Mouse (Mus musculus): ENCODE measurements around the gene Gpc6. TPM values are rescaled to one million over a fixed set of nuclear protein-coding genes. Genes with fewer than 3 reads are reported as not detected.

Gpc6 gene
- polyA plus RNA-seq, 1 experiment from 2014 or later: 14.5 TPM

GRCm38 (mm10) chr14:117391412-117391811 lies 466.3 kb downstream of the Gpc6 start:
- Histone ChIP-seq H3K4me1 (ENCODE audit: control insufficient read depth in 2 of 2, insufficient read depth in 2 of 2, low read length in 2 of 2) (no peaks in the 10 kb centered on the region), H3K4me2 (ENCODE audit: low read length) (no peak overlapping the region), H3K36me3 (ENCODE audit: control insufficient read depth, insufficient read depth, low read length) (no peaks in the 10 kb centered on the region), H3K9me3 (ENCODE audit: control insufficient read depth, low read length) (no peaks in the 10 kb centered on the region), H3K27me3 (ENCODE audit: control insufficient read depth, insufficient read depth, low read length) (no peaks in the 10 kb centered on the region), H3K27ac (replicated peaks in 1 of 2; ENCODE audit: control insufficient read depth in 1 of 2, insufficient read depth in 1 of 2, low read depth in 2 of 2, low read length in 2 of 2) (no peak overlapping the region), H3K4me3 (ENCODE audit: control insufficient read depth in 1 of 2, insufficient read depth in 1 of 2, low read depth in 1 of 2, low read length in 2 of 2) (no peak overlapping the region), H3K9ac (ENCODE audit: low read length) (no peak overlapping the region)
- 63% methylated on average over 4 of the region's 4 CpGs for WGBS
- ATAC-seq (ENCODE audit: insufficient number of reproducible peaks, insufficient read depth, low FRiP score, low read depth): no peak

- Histone ChIP-seq H3K9me3 (ENCODE audit: control insufficient read depth, low read length) (no peaks in the 10 kb centered on the region), H3K4me2 (ENCODE audit: low read length) (no peak overlapping the region), H3K4me1 (ENCODE audit: control insufficient read depth in 2 of 2, insufficient read depth in 2 of 2, low read length in 2 of 2) (no peaks in the 10 kb centered on the region), H3K27me3 (ENCODE audit: control insufficient read depth, insufficient read depth, low read length) (no peaks in the 10 kb centered on the region), H3K27ac (replicated peaks in 1 of 2; ENCODE audit: control insufficient read depth in 1 of 2, insufficient read depth in 1 of 2, low read depth in 2 of 2, low read length in 2 of 2) (no peak overlapping the region), H3K9ac (ENCODE audit: low read length) (no peak overlapping the region), H3K4me3 (ENCODE audit: control insufficient read depth in 1 of 2, insufficient read depth in 1 of 2, low read depth in 1 of 2, low read length in 2 of 2) (no peak overlapping the region), H3K36me3 (ENCODE audit: control insufficient read depth, insufficient read depth, low read length) (no peaks in the 10 kb centered on the region)
- WGBS: 59% methylated on average over 3 of the region's 3 CpGs
- no peak for ATAC-seq (ENCODE audit: insufficient number of reproducible peaks, insufficient read depth, low FRiP score, low read depth)
Measured at GRCm38 (mm10) chr14:117397165-117397564, 472.1 kb downstream of the Gpc6 start.

- no peak overlapping the region for H3K4me3 ChIP-seq (ENCODE audit: control insufficient read depth in 1 of 2, insufficient read depth in 1 of 2, low read depth in 1 of 2, low read length in 2 of 2)
- H3K27ac ChIP-seq (replicated peaks in 1 of 2; ENCODE audit: control insufficient read depth in 1 of 2, insufficient read depth in 1 of 2, low read depth in 2 of 2, low read length in 2 of 2): no peak overlapping the region
- no peaks in the 10 kb centered on the region for H3K9me3 ChIP-seq (ENCODE audit: control insufficient read depth, low read length)
- H3K9ac ChIP-seq (ENCODE audit: low read length): no peak overlapping the region
- H3K4me2 ChIP-seq (ENCODE audit: low read length): no peak overlapping the region
- H3K36me3 ChIP-seq (ENCODE audit: control insufficient read depth, insufficient read depth, low read length): no peaks in the 10 kb centered on the region
- H3K4me1 ChIP-seq (ENCODE audit: control insufficient read depth in 2 of 2, insufficient read depth in 2 of 2, low read length in 2 of 2): no peaks in the 10 kb centered on the region
- H3K27me3 ChIP-seq (ENCODE audit: control insufficient read depth, insufficient read depth, low read length): no peaks in the 10 kb centered on the region
- WGBS: 76% methylated on average over 9 of the region's 9 CpGs
- no peak for ATAC-seq (ENCODE audit: insufficient number of reproducible peaks, insufficient read depth, low FRiP score, low read depth)
Measured at GRCm38 (mm10) chr14:117407824-117408524, 482.9 kb downstream of the Gpc6 start.

- no peaks in the 10 kb centered on the region for H3K9me3 ChIP-seq (ENCODE audit: control insufficient read depth, low read length)
- H3K4me2 ChIP-seq (ENCODE audit: low read length): no peak overlapping the region
- H3K9ac ChIP-seq (ENCODE audit: low read length): no peak overlapping the region
- ATAC-seq (ENCODE audit: insufficient number of reproducible peaks, insufficient read depth, low FRiP score, low read depth): no peak
- H3K4me3 ChIP-seq (ENCODE audit: control insufficient read depth in 1 of 2, insufficient read depth in 1 of 2, low read depth in 1 of 2, low read length in 2 of 2): no peak overlapping the region
- 85% methylated on average over 3 of the region's 3 CpGs for WGBS
- no peak overlapping the region for H3K27ac ChIP-seq (replicated peaks in 1 of 2; ENCODE audit: control insufficient read depth in 1 of 2, insufficient read depth in 1 of 2, low read depth in 2 of 2, low read length in 2 of 2)
- H3K4me1 ChIP-seq (ENCODE audit: control insufficient read depth in 2 of 2, insufficient read depth in 2 of 2, low read length in 2 of 2): no peaks in the 10 kb centered on the region
- no peaks in the 10 kb centered on the region for H3K27me3 ChIP-seq (ENCODE audit: control insufficient read depth, insufficient read depth, low read length)
- no peaks in the 10 kb centered on the region for H3K36me3 ChIP-seq (ENCODE audit: control insufficient read depth, insufficient read depth, low read length)
Measured at GRCm38 (mm10) chr14:117408525-117408835, 483.4 kb downstream of the Gpc6 start.

GRCm38 (mm10) chr14:117409778-117410177 lies 484.7 kb downstream of the Gpc6 start:
- Histone ChIP-seq H3K4me3 (ENCODE audit: control insufficient read depth in 1 of 2, insufficient read depth in 1 of 2, low read depth in 1 of 2, low read length in 2 of 2) (no peak overlapping the region), H3K27ac (replicated peaks in 1 of 2; ENCODE audit: control insufficient read depth in 1 of 2, insufficient read depth in 1 of 2, low read depth in 2 of 2, low read length in 2 of 2) (no peak overlapping the region), H3K27me3 (ENCODE audit: control insufficient read depth, insufficient read depth, low read length) (no peaks in the 10 kb centered on the region), H3K36me3 (ENCODE audit: control insufficient read depth, insufficient read depth, low read length) (no peaks in the 10 kb centered on the region), H3K4me1 (ENCODE audit: control insufficient read depth in 2 of 2, insufficient read depth in 2 of 2, low read length in 2 of 2) (no peaks in the 10 kb centered on the region), H3K4me2 (ENCODE audit: low read length) (no peak overlapping the region), H3K9ac (ENCODE audit: low read length) (no peak overlapping the region), H3K9me3 (ENCODE audit: control insufficient read depth, low read length) (no peaks in the 10 kb centered on the region)
- ATAC-seq (ENCODE audit: insufficient number of reproducible peaks, insufficient read depth, low FRiP score, low read depth): no peak
- WGBS: 70% methylated on average over 2 of the region's 2 CpGs

- no peaks in the 10 kb centered on the region for H3K9me3 ChIP-seq (ENCODE audit: control insufficient read depth, low read length)
- no peaks in the 10 kb centered on the region for H3K4me1 ChIP-seq (ENCODE audit: control insufficient read depth in 2 of 2, insufficient read depth in 2 of 2, low read length in 2 of 2)
- H3K4me2 ChIP-seq (ENCODE audit: low read length): no peak overlapping the region
- no peaks in the 10 kb centered on the region for H3K36me3 ChIP-seq (ENCODE audit: control insufficient read depth, insufficient read depth, low read length)
- H3K27ac ChIP-seq (replicated peaks in 1 of 2; ENCODE audit: control insufficient read depth in 1 of 2, insufficient read depth in 1 of 2, low read depth in 2 of 2, low read length in 2 of 2): no peak overlapping the region
- no peak for ATAC-seq (ENCODE audit: insufficient number of reproducible peaks, insufficient read depth, low FRiP score, low read depth)
- H3K9ac ChIP-seq (ENCODE audit: low read length): no peak overlapping the region
- H3K4me3 ChIP-seq (ENCODE audit: control insufficient read depth in 1 of 2, insufficient read depth in 1 of 2, low read depth in 1 of 2, low read length in 2 of 2): no peak overlapping the region
- H3K27me3 ChIP-seq (ENCODE audit: control insufficient read depth, insufficient read depth, low read length): no peaks in the 10 kb centered on the region
- 98% methylated on average over 2 of the region's 2 CpGs for WGBS
Measured at GRCm38 (mm10) chr14:117410511-117410910, 485.4 kb downstream of the Gpc6 start.

- H3K36me3 ChIP-seq (ENCODE audit: control insufficient read depth, insufficient read depth, low read length): no peaks in the 10 kb centered on the region
- no peak for ATAC-seq (ENCODE audit: insufficient number of reproducible peaks, insufficient read depth, low FRiP score, low read depth)
Measured at GRCm38 (mm10) chr14:117415045-117415444, 489.9 kb downstream of the Gpc6 start.

GRCm38 (mm10) chr14:117419561-117420218 lies 494.6 kb downstream of the Gpc6 start:
- Histone ChIP-seq H3K27me3 (ENCODE audit: control insufficient read depth, insufficient read depth, low read length) (no peaks in the 10 kb centered on the region), H3K27ac (replicated peaks in 1 of 2; ENCODE audit: control insufficient read depth in 1 of 2, insufficient read depth in 1 of 2, low read depth in 2 of 2, low read length in 2 of 2) (no peak overlapping the region), H3K4me3 (ENCODE audit: control insufficient read depth in 1 of 2, insufficient read depth in 1 of 2, low read depth in 1 of 2, low read length in 2 of 2) (no peak overlapping the region), H3K9me3 (ENCODE audit: control insufficient read depth, low read length) (no peaks in the 10 kb centered on the region), H3K9ac (ENCODE audit: low read length) (no peak overlapping the region), H3K4me2 (ENCODE audit: low read length) (no peak overlapping the region), H3K36me3 (ENCODE audit: control insufficient read depth, insufficient read depth, low read length) (no peaks in the 10 kb centered on the region), H3K4me1 (ENCODE audit: control insufficient read depth in 2 of 2, insufficient read depth in 2 of 2, low read length in 2 of 2) (no peaks in the 10 kb centered on the region)
- no peak for ATAC-seq (ENCODE audit: insufficient number of reproducible peaks, insufficient read depth, low FRiP score, low read depth)
- 80% methylated on average over 6 of the region's 6 CpGs for WGBS

More at GRCm38 (mm10) chr14:117415045-117415444, 489.9 kb downstream of the Gpc6 start:
- no peaks in the 10 kb centered on the region for H3K4me1 ChIP-seq (ENCODE audit: control insufficient read depth in 2 of 2, insufficient read depth in 2 of 2, low read length in 2 of 2)
- no peaks in the 10 kb centered on the region for H3K27me3 ChIP-seq (ENCODE audit: control insufficient read depth, insufficient read depth, low read length)
- no peak overlapping the region for H3K4me2 ChIP-seq (ENCODE audit: low read length)
- no peak overlapping the region for H3K9ac ChIP-seq (ENCODE audit: low read length)
- H3K9me3 ChIP-seq (ENCODE audit: control insufficient read depth, low read length): no peaks in the 10 kb centered on the region
- H3K4me3 ChIP-seq (ENCODE audit: control insufficient read depth in 1 of 2, insufficient read depth in 1 of 2, low read depth in 1 of 2, low read length in 2 of 2): no peak overlapping the region
- H3K27ac ChIP-seq (replicated peaks in 1 of 2; ENCODE audit: control insufficient read depth in 1 of 2, insufficient read depth in 1 of 2, low read depth in 2 of 2, low read length in 2 of 2): no peak overlapping the region

Measured in heart, embryonic 14.5 days (tissue).